25 mouse cellular contexts compared by ENCODE assay signal in genomic region chr2:44955506-44955905, GRCm38 (mm10). TPM values are rescaled to one million over a fixed set of nuclear protein-coding genes. Genes with fewer than 3 reads are reported as not detected.
DNase-seq lines count a peak whose midpoint lies in the region; ATAC-seq and TF ChIP-seq lines count a peak whose summit lies in the region.
"Had no signal": no experiment of that assay in that cellular context is flagged by ENCODE, and none has a peak within 500 bp of the region (broad histone marks: within the 10 kb centered on the region; RNA-seq: fewer than 3 reads in every experiment).

No protein-coding gene starts in this region.

- no peak for DNase-seq in gastrocnemius, adult 2 months
- DNase-seq in gastrocnemius, postnatal 14 days, result no peak
- DNase-seq in liver, embryonic 11.5 days (ENCODE audit: low spot score), result no peak
- no peak for DNase-seq in liver
- DNase-seq in spleen, adult 12 weeks (ENCODE audit: low spot score), result no peak
- DNase-seq in yolk sac, embryonic 10.5 days (ENCODE audit: low spot score), result no peak
- DNase-seq: B cell, adult 2 months; cerebellum, adult 11 months; cerebellum, adult 8-10 months; cerebellum, postnatal 14 days; embryo, embryonic 11 days; heart, postnatal 14 days had no signal

- 54% methylated on average over 6 of the region's 6 CpGs for WGBS in liver, embryonic 11.5 days
- WGBS in liver, embryonic 12.5 days (ENCODE audit: insufficient replicate concordance), result 39% methylated on average over 6 of the region's 6 CpGs
- WGBS in liver, embryonic 16.5 days (ENCODE audit: insufficient replicate concordance), result 23% methylated on average over 6 of the region's 6 CpGs

- no peak for TF ChIP-seq CTCF in gastrocnemius, adult 2 months (IDR thresholded peaks at IDR 0.05)

- intact Hi-C loops in gastrocnemius, adult 2 months (cut with DNase I), result no loop called here
- intact Hi-C loops in gastrocnemius, postnatal 14 days (cut with DNase I; ENCODE audit: low total_unique reads), result no loop called here

- H3K27me3 ChIP-seq in liver, embryonic 11.5 days (replicated peaks; ENCODE audit: control insufficient read depth, insufficient read depth, low read length), result no peaks in the 10 kb centered on the region
- H3K27me3 ChIP-seq in liver, embryonic 12.5 days (replicated peaks), result no peaks in the 10 kb centered on the region
- no peaks in the 10 kb centered on the region for H3K27me3 ChIP-seq in liver, embryonic 16.5 days (ENCODE audit: control insufficient read depth, insufficient read depth, low read depth, low read length)
- H3K27me3 ChIP-seq: embryonic facial prominence, embryonic 15.5 days; heart, embryonic 15.5 days; Patski had no signal

- peaks cover 26% of the 10 kb centered on the region for H3K4me1 ChIP-seq in liver, embryonic 11.5 days (replicated peaks; ENCODE audit: control insufficient read depth, insufficient read depth, low read length)
- peaks cover 43% of the 10 kb centered on the region for H3K4me1 ChIP-seq in liver, embryonic 12.5 days
- H3K4me1 ChIP-seq in liver, embryonic 16.5 days (ENCODE audit: control insufficient read depth, low read depth, low read length), result peaks cover 21% of the 10 kb centered on the region
- H3K4me1 ChIP-seq: embryonic facial prominence, embryonic 15.5 days had no signal

- peak overlapping the region; percentile 27; the same call in 1 of the 2 replicates for H3K4me2 ChIP-seq in liver, embryonic 11.5 days
- peak overlapping the region; percentile 43 for H3K4me2 ChIP-seq in liver, embryonic 12.5 days
- peak overlapping the region; percentile 33; the same call in 1 of the 2 replicates for H3K4me2 ChIP-seq in liver, embryonic 16.5 days (ENCODE audit: low read depth, low read length)
- H3K4me2 ChIP-seq: embryonic facial prominence, embryonic 15.5 days; heart, embryonic 11.5 days; heart, embryonic 15.5 days; hindbrain, embryonic 14.5 days had no signal

- peak overlapping the region; percentile 64 for H3K27ac ChIP-seq in gastrocnemius, adult 2 months
- H3K27ac ChIP-seq in liver, embryonic 11.5 days (ENCODE audit: low read depth, low read length), result no peak overlapping the region
- peak overlapping the region; percentile 27; the same call in 1 of the 2 replicates for H3K27ac ChIP-seq in liver, embryonic 12.5 days
- no peak overlapping the region; the same call in 1 of the 2 replicates for H3K27ac ChIP-seq in liver, embryonic 16.5 days (ENCODE audit: low read length)
- H3K27ac ChIP-seq: embryonic facial prominence, embryonic 15.5 days; forebrain, embryonic 10.5 days; hindbrain, embryonic 10.5 days; hindbrain, embryonic 14.5 days had no signal

- no peak overlapping the region for H3K4me3 ChIP-seq in gastrocnemius, adult 2 months
- H3K4me3 ChIP-seq in liver, embryonic 11.5 days (ENCODE audit: low read depth, low read length), result no peak overlapping the region
- H3K4me3 ChIP-seq in liver, embryonic 12.5 days, result no peak overlapping the region
- no peak overlapping the region for H3K4me3 ChIP-seq in liver, embryonic 16.5 days (ENCODE audit: low read depth, low read length)
- H3K4me3 ChIP-seq: embryonic facial prominence, embryonic 15.5 days; erythroblast, embryonic 14.5 days; forebrain, embryonic 10.5 days; heart, embryonic 15.5 days; hindbrain, embryonic 10.5 days had no signal

- no peaks in the 10 kb centered on the region for H3K36me3 ChIP-seq in liver, embryonic 11.5 days (ENCODE audit: control insufficient read depth, insufficient read depth, low read length)
- H3K36me3 ChIP-seq in liver, embryonic 12.5 days, result no peaks in the 10 kb centered on the region
- no peaks in the 10 kb centered on the region for H3K36me3 ChIP-seq in liver, embryonic 16.5 days (ENCODE audit: control insufficient read depth, insufficient read depth)
- H3K36me3 ChIP-seq: embryonic facial prominence, embryonic 15.5 days; forebrain, embryonic 10.5 days; heart, embryonic 15.5 days; hindbrain, embryonic 10.5 days had no signal

- H3K9me3 ChIP-seq in liver, embryonic 11.5 days (ENCODE audit: control insufficient read depth, low read length), result no peaks in the 10 kb centered on the region
- no peaks in the 10 kb centered on the region for H3K9me3 ChIP-seq in liver, embryonic 12.5 days (replicated peaks)
- H3K9me3 ChIP-seq in liver, embryonic 16.5 days (replicated peaks; ENCODE audit: control insufficient read depth, low read length), result no peaks in the 10 kb centered on the region
- H3K9me3 ChIP-seq: embryonic facial prominence, embryonic 15.5 days; forebrain, embryonic 10.5 days; heart, embryonic 15.5 days; hindbrain, embryonic 10.5 days had no signal

- peak; percentile 56; the same call in 1 of the 2 replicates for ATAC-seq in liver, embryonic 11.5 days (replicated peaks; ENCODE audit: low FRiP score)
- ATAC-seq in liver, embryonic 12.5 days, result peak; percentile 72
- peak; percentile 62 for ATAC-seq in liver, embryonic 16.5 days (ENCODE audit: low read depth)
- ATAC-seq: activated CD4-positive, CD25-positive, alpha-beta regulatory T cell, adult 4 months; CD4-positive, CD25-positive, alpha-beta regulatory T cell, adult 4 months; forebrain, embryonic 14.5 days had no signal

- no peak overlapping the region for H3K9ac ChIP-seq in liver, embryonic 11.5 days (ENCODE audit: low read depth, low read length)
- no peak overlapping the region for H3K9ac ChIP-seq in liver, embryonic 12.5 days
- H3K9ac ChIP-seq in liver, embryonic 16.5 days (ENCODE audit: low read depth, low read length), result no peak overlapping the region
- H3K9ac ChIP-seq: embryonic facial prominence, embryonic 15.5 days; heart, embryonic 15.5 days; hindbrain, embryonic 14.5 days had no signal

RNA-seq across cellular contexts. Expression of gene Gtdc1, which starts 28.0 kb away (rescaled TPM):
- total RNA-seq in gastrocnemius, adult 2 months (2021), result 10 to 100 TPM; 27.8 to 29.1 TPM
- total RNA-seq in gastrocnemius, postnatal 14 days (2021), result 10 to 100 TPM; 23.5 to 24.4 TPM
- polyA plus RNA-seq in liver, embryonic 11.5 days (2014; fragmentation: Nextera tagmentation; extraction: Ambion mirVana), result 8.1 and 8.5 TPM in 2 replicates
- 5.6 and 6.3 TPM in 2 replicates for polyA plus RNA-seq in liver, embryonic 12.5 days (2016; fragmentation: Nextera tagmentation; extraction: Ambion mirVana)
- polyA plus RNA-seq in liver, embryonic 16.5 days (2015; fragmentation: Nextera tagmentation; extraction: Ambion mirVana), result 2.9 and 4.1 TPM in 2 replicates

Comparison
In these comparisons a context has a peak if more than half of its experiments do, and no peak if none do; other contexts are left out.
1. H3K27ac ChIP-seq: peak in gastrocnemius, adult 2 months (single experiment) and liver, embryonic 12.5 days (single experiment); none in liver, embryonic 11.5 days (single experiment) and liver, embryonic 16.5 days (single experiment).
2. Peak in every context shown above with its lines, with median percentiles within 50 percentile points of each other: ATAC-seq and H3K4me2 ChIP-seq.